Mouse (Mus musculus) adrenal gland (tissue): ENCODE data around the gene Polr2l.

ENCODE experiments used
- intact Hi-C: fragments of 180-260 bp; cut with DNase I; formaldehyde crosslinking; loops from one replicate; pipeline ENCODE4 v1.15.1; 2025

Polr2l gene

GRCm38 (mm10) chr7:141468522-141469211 is 6.3 kb downstream of the Polr2l start:
- intact Hi-C loops, result loop anchor here (1.0 kb wide), 1 partner anchor 8 kb away; no protein-coding TSS in a partner anchor

GRCm38 (mm10) chr7:141468164-141468521 is 6.8 kb downstream of the Polr2l start:
- intact Hi-C loops, result loop anchor here (1.0 kb wide), 1 partner anchor 8 kb away; no protein-coding TSS in a partner anchor

- intact Hi-C loops, result loop anchor here (1.0 kb wide), 1 partner anchor 9 kb away; no protein-coding TSS in a partner anchor
These were observed 7.5 kb downstream of the Polr2l start, which contains the start of gene Cd151 for GRCm38 (mm10) chr7:141467230-141468030. Gene Cd151 (plus strand): TSS chr7:141467392.

GRCm38 (mm10) chr7:141466607-141467148 is 8.3 kb downstream of the Polr2l start:
- intact Hi-C loops, result no loop called here

DNA sequence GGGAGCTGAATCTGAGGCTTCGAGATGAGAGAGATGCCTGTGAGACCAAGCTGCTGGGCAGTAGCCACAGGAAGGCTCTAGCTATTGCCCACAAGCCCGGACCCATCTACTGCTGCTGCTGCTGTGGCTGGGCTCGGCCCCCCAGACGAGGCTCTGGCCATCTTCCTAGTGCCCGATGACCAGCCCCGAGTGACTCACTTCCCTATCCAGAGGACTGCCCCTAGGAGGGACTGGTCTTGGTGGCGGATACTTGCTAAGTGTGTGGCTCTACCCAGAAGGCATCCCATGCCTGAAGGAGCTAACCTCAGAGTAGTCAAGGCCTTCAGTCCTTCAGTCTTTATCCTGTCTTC is 8.9 kb downstream of the Polr2l start:
- intact Hi-C loops, result no loop called here

DNA sequence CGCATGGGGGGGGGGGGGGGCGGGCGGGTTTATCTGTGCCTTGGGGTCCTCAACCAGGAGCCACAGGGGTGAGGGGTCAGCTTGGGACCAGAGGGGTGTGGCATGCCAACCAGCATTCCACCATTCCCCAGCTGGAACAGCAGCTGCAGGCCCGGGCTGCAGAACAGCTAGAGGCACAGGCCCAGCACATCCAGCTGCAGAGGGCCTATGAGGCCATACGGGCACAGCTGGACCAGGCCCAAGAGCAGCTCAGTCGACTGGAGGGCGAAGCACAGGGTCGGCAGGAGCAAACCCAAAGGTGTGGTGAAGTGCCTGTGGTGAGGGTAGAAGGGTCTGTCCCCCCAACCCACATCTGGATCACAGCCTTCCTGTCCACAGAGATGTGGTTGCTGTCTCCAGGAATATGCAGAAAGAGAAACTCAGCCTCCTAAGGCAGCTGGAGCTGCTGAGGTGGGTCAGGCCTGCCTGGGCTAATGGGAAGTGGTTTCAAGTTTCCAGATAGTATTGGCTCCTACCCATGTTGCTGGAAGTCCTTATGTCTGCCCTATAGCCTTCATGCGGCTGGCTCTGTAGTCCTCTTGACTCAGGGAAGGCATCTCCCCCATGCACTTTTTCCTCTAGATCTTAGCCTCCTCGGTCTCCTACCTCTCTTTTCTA is 9.4 kb downstream of the Polr2l start:
- intact Hi-C loops, result no loop called here

GRCm38 (mm10) chr7:141464603-141465201 is 10.2 kb downstream of the Polr2l start:
- intact Hi-C loops, result no loop called here

GRCm38 (mm10) chr7:141463824-141464602 is 10.9 kb downstream of the Polr2l start:
- intact Hi-C loops, result no loop called here

DNA sequence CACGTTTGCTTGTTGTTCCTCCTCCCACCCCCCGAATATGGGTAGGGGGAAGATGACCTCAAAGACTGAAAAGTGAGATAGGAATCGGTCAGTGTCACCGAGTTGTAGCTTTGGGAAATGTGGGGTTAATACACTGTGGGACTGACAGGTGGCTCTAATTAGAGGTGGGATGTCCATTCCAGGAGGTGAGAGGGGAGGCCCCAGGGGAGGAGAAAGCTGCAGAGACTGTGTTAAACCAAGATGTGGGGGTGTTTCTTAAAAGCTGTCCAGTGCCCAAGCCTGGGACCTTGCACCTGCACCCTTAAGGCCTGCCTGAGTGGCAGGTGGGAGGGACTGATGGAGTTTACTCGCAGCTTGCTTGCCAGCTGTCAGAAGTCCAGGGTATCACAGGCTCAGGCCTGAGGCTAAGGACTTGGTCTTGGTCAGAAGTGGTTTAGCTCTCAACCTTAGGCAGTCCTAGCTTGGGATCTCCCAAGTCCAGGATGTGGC is 12.6 kb downstream of the Polr2l start:
- intact Hi-C loops, result no loop called here

DNA sequence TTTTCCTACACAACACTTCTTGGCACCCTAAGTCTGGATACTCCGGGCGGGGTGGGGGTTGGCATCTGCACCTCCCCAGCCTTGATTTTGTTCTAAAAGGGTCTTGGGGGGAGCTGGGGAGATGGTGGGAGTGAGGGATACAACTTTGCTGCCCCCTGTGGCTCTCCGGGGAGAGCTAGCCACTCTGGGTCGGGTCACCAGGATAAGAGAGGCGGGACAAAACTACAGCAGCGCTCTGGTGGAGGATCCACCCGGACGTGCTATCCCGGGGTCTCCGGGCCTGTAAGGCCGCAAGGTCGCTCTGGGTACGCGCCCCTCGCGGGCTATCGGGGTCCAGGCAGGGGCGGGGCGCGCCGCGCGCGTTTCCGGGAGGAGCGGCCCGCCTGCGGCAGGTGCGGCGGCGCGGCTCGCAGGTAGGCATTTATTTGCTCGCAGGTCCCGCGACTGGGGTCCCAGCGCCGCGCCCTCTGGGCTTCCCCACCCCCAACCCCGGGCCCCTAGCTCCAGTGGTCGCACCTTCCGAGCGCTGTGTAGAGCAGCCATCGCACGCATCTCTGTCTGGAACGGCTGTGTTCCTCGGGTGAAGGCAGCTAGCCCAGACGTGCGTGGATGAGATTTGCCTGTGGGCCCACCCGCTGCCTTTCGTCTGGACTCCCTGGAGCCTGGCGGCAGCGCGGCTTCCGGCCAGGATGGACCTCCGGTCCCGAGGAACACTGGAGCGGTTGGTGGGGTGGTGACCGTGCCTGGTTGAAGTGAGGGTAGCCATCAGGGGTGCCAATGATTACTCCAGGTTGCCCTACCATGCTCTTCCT is 13.2 kb downstream of the Polr2l start:
- intact Hi-C loops, result no loop called here

DNA sequence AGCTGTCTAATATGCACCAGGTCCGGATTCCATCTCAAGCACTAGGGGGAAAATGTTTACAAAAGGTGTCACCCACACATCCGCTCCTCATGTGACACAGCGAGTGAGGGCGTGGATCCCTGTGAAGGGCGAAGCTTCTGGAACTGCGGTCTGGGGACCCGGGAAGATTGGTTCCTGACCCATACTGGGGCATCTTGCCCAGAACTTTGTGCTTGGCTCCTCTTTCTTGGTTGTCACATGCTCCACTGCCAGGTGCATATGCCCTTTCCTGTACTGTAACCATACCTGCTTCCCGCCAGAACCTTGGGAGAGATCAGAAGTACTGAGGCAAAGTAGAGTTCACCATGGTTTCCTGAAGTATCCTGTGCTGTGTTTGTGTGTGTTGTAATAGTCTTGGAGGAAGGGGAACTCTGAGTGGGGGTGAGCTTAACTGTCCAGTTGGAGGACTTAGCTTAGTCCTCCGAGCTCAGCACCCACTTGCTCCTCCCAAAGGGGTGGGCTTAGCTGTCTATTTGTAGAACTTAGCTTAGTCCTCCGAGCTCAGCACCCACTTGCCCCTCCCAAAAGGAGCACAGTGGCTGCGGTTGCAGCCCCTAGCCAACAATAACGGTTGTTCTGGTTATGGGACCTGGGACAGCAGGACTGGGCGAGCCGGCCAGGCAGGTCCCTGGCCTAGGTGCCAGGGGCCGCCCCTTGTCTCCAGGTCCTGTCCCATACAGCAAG is 14.4 kb downstream of the Polr2l start, which contains the start of gene Cracr2b:
TSS of gene Cracr2b (plus strand) at position 704 of the 723 bp plus-strand sequence.
- intact Hi-C loops, result no loop called here

DNA sequence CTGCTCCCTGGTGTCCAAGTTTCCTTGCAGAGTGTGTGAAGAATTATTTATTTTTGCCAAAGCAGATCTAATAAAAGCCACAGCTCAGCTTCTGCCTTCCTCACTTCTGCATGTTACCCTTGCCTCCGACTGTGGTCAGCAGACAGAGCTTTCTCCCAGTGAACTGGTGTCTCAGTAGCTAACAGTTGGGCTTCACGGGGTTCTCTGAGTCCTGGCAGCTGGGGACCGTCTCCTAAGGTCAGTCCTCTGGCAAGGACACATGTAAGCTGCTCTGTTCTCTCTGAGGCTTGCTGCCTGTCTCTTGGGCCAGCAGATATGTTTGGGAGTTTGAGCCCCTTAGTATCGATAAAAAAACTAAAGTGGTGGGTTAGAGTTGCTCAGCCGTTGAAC is 14.9 kb downstream of the Polr2l start:
- intact Hi-C loops, result no loop called here

DNA sequence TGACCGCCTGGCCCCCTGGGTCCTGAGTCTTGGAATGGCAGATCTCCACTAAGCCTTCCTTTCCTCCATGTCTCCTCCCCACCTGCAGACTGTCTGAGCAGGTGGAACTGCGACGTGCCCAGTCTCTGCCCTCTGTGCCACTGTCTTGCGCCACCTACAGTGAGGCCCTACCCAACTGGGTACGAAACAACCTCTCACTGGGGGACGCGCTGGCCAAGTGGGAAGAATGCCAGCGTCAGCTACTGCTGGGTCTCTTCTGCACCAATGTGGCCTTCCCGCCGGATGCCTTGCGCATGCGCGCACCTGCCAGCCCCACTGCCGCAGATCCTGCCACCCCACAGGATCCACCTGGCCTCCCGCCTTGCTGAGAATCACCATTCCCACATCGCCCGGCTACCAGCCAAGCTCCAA is 15.6 kb downstream of the Polr2l start:
- intact Hi-C loops, result loop anchor here (5.0 kb wide), 1 partner anchor 47 kb away; the partner anchor contains the start of gene Gatd1

- intact Hi-C loops, result loop anchor here (5.0 kb wide), 1 partner anchor 46 kb away; the partner anchor contains the start of gene Gatd1
These were observed 16.3 kb downstream of the Polr2l start for GRCm38 (mm10) chr7:141458661-141459060.

- intact Hi-C loops, result loop anchor here (5.0 kb wide), 1 partner anchor 46 kb away; the partner anchor contains the start of gene Gatd1
These were observed 16.8 kb downstream of the Polr2l start for GRCm38 (mm10) chr7:141457986-141458660.

GRCm38 (mm10) chr7:141457236-141457635 is 17.7 kb downstream of the Polr2l start:
- intact Hi-C loops, result loop anchor here (5.0 kb wide), 1 partner anchor 45 kb away; the partner anchor contains the start of gene Gatd1

- intact Hi-C loops, result loop anchor here (5.0 kb wide), 1 partner anchor 44 kb away; the partner anchor contains the start of gene Gatd1
These were observed 18.2 kb downstream of the Polr2l start for GRCm38 (mm10) chr7:141456739-141457138.
